Mouse (Mus musculus) heart, postnatal 4 days (tissue): ENCODE results near the gene Bicral. TPM values are rescaled to one million over a fixed set of nuclear protein-coding genes. Genes with fewer than 3 reads are reported as not detected.
A peak's percentile ranks its signal among the peaks of the same experiment; 100 is the strongest.
"Not testable (repeated sequence)": the region's sequence is repeated elsewhere in the genome, so short reads cannot be mapped to it uniquely, and the experiment has no call there.

Experiments
- DNase-seq: peaks from one replicate; pipeline ENCODE4 v3.0.0; 2021
- total RNA-seq, 2 experiments: library from RNA; stranded (reverse); gene quantifications; 2 replicates each; pipeline ENCODE4 v1.2.3; 2021

Bicral gene
- total RNA-seq, 2 experiments from 2014 or later, result 11.8 to 14.0 TPM

GRCm38 (mm10) chr17:46792963-46793362, 65.3 kb downstream of the Bicral start:
- DNase-seq, result no peak

- DNase-seq, result not testable (repeated sequence)
Measured at GRCm38 (mm10) chr17:46787974-46788373, 70.3 kb downstream of the Bicral start.

GRCm38 (mm10) chr17:46786952-46787351, 71.3 kb downstream of the Bicral start:
- no peak for DNase-seq

GRCm38 (mm10) chr17:46783222-46783565, 75.1 kb downstream of the Bicral start:
- DNase-seq, result no peak

GRCm38 (mm10) chr17:46782341-46783221, 75.7 kb downstream of the Bicral start, which contains the start of gene Rpl7l1:
Rpl7l1 (minus strand) TSS chr17:46782672.
- peak; percentile 95 for DNase-seq

GRCm38 (mm10) chr17:46781876-46782275, 76.4 kb downstream of the Bicral start:
- no peak for DNase-seq

- no peak for DNase-seq
Measured at GRCm38 (mm10) chr17:46776087-46776486, 82.2 kb downstream of the Bicral start.

GRCm38 (mm10) chr17:46775070-46775469, 83.2 kb downstream of the Bicral start:
- DNase-seq, result no peak

- no peak for DNase-seq
Measured at GRCm38 (mm10) chr17:46774131-46774472, 84.2 kb downstream of the Bicral start.

- DNase-seq, result no peak
Measured at GRCm38 (mm10) chr17:46773278-46774130, 84.8 kb downstream of the Bicral start.

GRCm38 (mm10) chr17:46772404-46773277, 85.6 kb downstream of the Bicral start, which contains the start of gene 2310039H08Rik:
2310039H08Rik (plus strand) TSS chr17:46772635.
- peak; percentile 85 for DNase-seq

- no peak for DNase-seq
Measured at GRCm38 (mm10) chr17:46772038-46772403, 86.3 kb downstream of the Bicral start.

- DNase-seq, result no peak
Measured at GRCm38 (mm10) chr17:46771616-46772015, 86.7 kb downstream of the Bicral start.

GRCm38 (mm10) chr17:46771025-46771424, 87.3 kb downstream of the Bicral start:
- no peak for DNase-seq

GRCm38 (mm10) chr17:46770546-46770945, 87.7 kb downstream of the Bicral start:
- no peak for DNase-seq

GRCm38 (mm10) chr17:46767868-46768267, 90.4 kb downstream of the Bicral start:
- DNase-seq, result no peak

- not testable (repeated sequence) for DNase-seq
Measured at GRCm38 (mm10) chr17:46764916-46765315, 93.4 kb downstream of the Bicral start.

- DNase-seq, result no peak
Measured at GRCm38 (mm10) chr17:46763544-46763943, 94.7 kb downstream of the Bicral start, which contains the start of gene Ptcra. Ptcra (minus strand) TSS chr17:46763712.

GRCm38 (mm10) chr17:46758753-46759152, 99.5 kb downstream of the Bicral start:
- no peak for DNase-seq

- peak; percentile 98 for DNase-seq
Measured at GRCm38 (mm10) chr17:46751794-46752556, 106.3 kb downstream of the Bicral start, which contains the start of gene Cnpy3. Cnpy3 (minus strand) TSS chr17:46752214.

- no peak for DNase-seq
Measured at GRCm38 (mm10) chr17:46751056-46751793, 107.1 kb downstream of the Bicral start.
